Mouse (Mus musculus) hindbrain, embryonic 16.5 days (tissue): ENCODE data around the gene Bhmt. TPM values are rescaled to one million over a fixed set of nuclear protein-coding genes. Genes with fewer than 3 reads are reported as not detected.

Experiments used
- ATAC-seq: fragments of 200-750 bp; cut with Nextera tagmentation; 2 replicates; pipeline ENCODE4 v1.8.0; 2017; ENCODE audit warnings: moderate TSS enrichment, moderate library complexity
- H3K27ac ChIP-seq: fragments of 300-500 bp; sonication (generic); 2 replicates; pipeline ENCODE4 v1.5.1; 2014; ENCODE audit warnings: low read depth, mild to moderate bottlenecking, control low read depth, low read length, moderate library complexity
- H3K27me3 ChIP-seq: fragments of 300-500 bp; sonication (generic); replicated peaks from 2 replicates; pipeline ENCODE4 v1.6.1; 2014; ENCODE audit warnings: low read length; ENCODE audit not compliant: control insufficient read depth, insufficient read depth
- H3K36me3 ChIP-seq: fragments of 300-500 bp; sonication (generic); 2 replicates; pipeline ENCODE4 v1.6.1; 2014; ENCODE audit warnings: mild to moderate bottlenecking, low read length, moderate library complexity, mixed read lengths; ENCODE audit not compliant: control insufficient read depth, insufficient read depth
- H3K4me1 ChIP-seq: fragments of 300-500 bp; sonication (generic); 2 replicates; pipeline ENCODE4 v1.6.1; 2014; ENCODE audit warnings: low read depth, low read length; ENCODE audit not compliant: control insufficient read depth, insufficient read depth
- H3K4me2 ChIP-seq: fragments of 300-500 bp; sonication (generic); 2 replicates; pipeline ENCODE4 v1.6.1; 2014; ENCODE audit warnings: mild to moderate bottlenecking, low read length, control low read depth, moderate library complexity
- H3K4me3 ChIP-seq: fragments of 300-500 bp; sonication (generic); 2 replicates; pipeline ENCODE4 v1.5.1; 2014; ENCODE audit warnings: mild to moderate bottlenecking, low read length, control low read depth, moderate library complexity
- H3K9ac ChIP-seq: fragments of 300-500 bp; sonication (generic); 2 replicates; pipeline ENCODE4 v1.6.1; 2014; ENCODE audit warnings: low read depth, mild to moderate bottlenecking, control low read depth, low read length, moderate library complexity
- H3K9me3 ChIP-seq: fragments of 300-500 bp; sonication (generic); 2 replicates; pipeline ENCODE4 v1.6.1; 2014; ENCODE audit warnings: mild to moderate bottlenecking, low read length, moderate library complexity; ENCODE audit not compliant: control insufficient read depth
- WGBS: fragments of 180-500 bp; shearing (Covaris S2); extraction: QIAGEN DNeasy Blood & Tissue Kit; methylation state at CpG from one replicate; pipeline ENCODE4 v1.1.7; 2014; 5-methylcytosine and 5-hydroxymethylcytosine counted together
- polyA plus RNA-seq: library from polyadenylated mRNA; unstranded; fragments of >200 nt; fragmentation: Nextera tagmentation; extraction: Ambion mirVana; gene quantifications from 2 replicates; pipeline ENCODE4 v1.2.1, GENCODE M21; 2015

Bhmt gene
- polyA plus RNA-seq: 0.56 and 0.68 TPM in 2 replicates

- no peak for ATAC-seq
- no peaks in the 10 kb centered on the region for H3K27me3 ChIP-seq
- H3K4me2 ChIP-seq: no peak within 1 kb of the TSS
- H3K4me3 ChIP-seq: no peak within 1 kb of the TSS
- H3K36me3 ChIP-seq: no peaks in the 10 kb centered on the region
- H3K9me3 ChIP-seq: no peaks in the 10 kb centered on the region
- H3K27ac ChIP-seq: no peak within 1 kb of the TSS
- H3K9ac ChIP-seq: no peak within 1 kb of the TSS
- H3K4me1 ChIP-seq: no peaks in the 10 kb centered on the region
- 77% methylated on average over 19 of the region's 19 CpGs for WGBS
Measured at GRCm38 (mm10) chr13:93637282-93638245, at the start of gene Bhmt. Gene Bhmt (minus strand): TSS chr13:93637961.

- H3K4me3 ChIP-seq: no peak overlapping the region
- no peak overlapping the region for H3K9ac ChIP-seq
- H3K4me2 ChIP-seq: no peak overlapping the region
- no peaks in the 10 kb centered on the region for H3K36me3 ChIP-seq
- no peaks in the 10 kb centered on the region for H3K27me3 ChIP-seq
- H3K4me1 ChIP-seq: no peaks in the 10 kb centered on the region
- peak; percentile 45; the same call in 1 of the 2 replicates for ATAC-seq
- 22% methylated on average over 5 of the region's 5 CpGs for WGBS
- no peaks in the 10 kb centered on the region for H3K9me3 ChIP-seq
- H3K27ac ChIP-seq: no peak overlapping the region
Measured at GRCm38 (mm10) chr13:93687321-93687720, 49.6 kb upstream of the Bhmt start.

GRCm38 (mm10) chr13:93685226-93685625, 47.5 kb upstream of the Bhmt start:
- no peak overlapping the region for H3K27ac ChIP-seq
- no peak overlapping the region for H3K9ac ChIP-seq
- H3K4me2 ChIP-seq: no peak overlapping the region
- H3K27me3 ChIP-seq: no peaks in the 10 kb centered on the region
- no peaks in the 10 kb centered on the region for H3K9me3 ChIP-seq
- 66% methylated on average over 4 of the region's 4 CpGs for WGBS
- H3K36me3 ChIP-seq: no peaks in the 10 kb centered on the region
- no peaks in the 10 kb centered on the region for H3K4me1 ChIP-seq
- ATAC-seq: no peak
- no peak overlapping the region for H3K4me3 ChIP-seq

GRCm38 (mm10) chr13:93683336-93683735, 45.6 kb upstream of the Bhmt start:
- ATAC-seq: no peak
- Histone ChIP-seq H3K9me3 (no peaks in the 10 kb centered on the region), H3K27ac (no peak overlapping the region), H3K36me3 (no peaks in the 10 kb centered on the region), H3K9ac (no peak overlapping the region), H3K4me2 (no peak overlapping the region), H3K4me1 (no peaks in the 10 kb centered on the region), H3K27me3 (no peaks in the 10 kb centered on the region), H3K4me3 (no peak overlapping the region)

- ATAC-seq: no peak
- Histone ChIP-seq H3K36me3 (no peaks in the 10 kb centered on the region), H3K4me2 (no peak overlapping the region), H3K9ac (no peak overlapping the region), H3K4me1 (no peaks in the 10 kb centered on the region; the same call in 1 of the 2 replicates), H3K27ac (no peak overlapping the region), H3K27me3 (0 out of 2 replicates have a peak, but pooled peaks cover 4% of the 10 kb centered on the region), H3K9me3 (no peaks in the 10 kb centered on the region), H3K4me3 (no peak overlapping the region)
- 78% methylated on average over 9 of the region's 9 CpGs for WGBS
Measured at GRCm38 (mm10) chr13:93676864-93677263, 39.1 kb upstream of the Bhmt start.

GRCm38 (mm10) chr13:93674131-93674561, 36.4 kb upstream of the Bhmt start, which contains the start of the genes Bhmt2 and Dmgdh:
Gene Bhmt2 (minus strand): TSS chr13:93674302.
Gene Dmgdh (plus strand): TSS chr13:93674433.
- Histone ChIP-seq H3K36me3 (no peaks in the 10 kb centered on the region), H3K4me2 (peak within 1 kb of the TSS; percentile 42), H3K27ac (no peak within 1 kb of the TSS), H3K4me1 (no peaks in the 10 kb centered on the region; the same call in 1 of the 2 replicates), H3K9ac (no peak within 1 kb of the TSS), H3K27me3 (0 out of 2 replicates have a peak, but pooled peaks cover 4% of the 10 kb centered on the region), H3K9me3 (no peaks in the 10 kb centered on the region), H3K4me3 (peak within 1 kb of the TSS; percentile 12; the same call in 1 of the 2 replicates)
- ATAC-seq: no peak; the same call in 1 of the 2 replicates
- 9% methylated on average over 29 of the region's 31 CpGs for WGBS

GRCm38 (mm10) chr13:93673296-93673695, 35.5 kb upstream of the Bhmt start:
- no peak overlapping the region for H3K4me2 ChIP-seq
- no peaks in the 10 kb centered on the region for H3K36me3 ChIP-seq
- no peaks in the 10 kb centered on the region for H3K9me3 ChIP-seq
- ATAC-seq: no peak
- no peak overlapping the region for H3K27ac ChIP-seq
- H3K27me3 ChIP-seq: 0 out of 2 replicates have a peak, but pooled peaks cover 4% of the 10 kb centered on the region
- no peak overlapping the region for H3K4me3 ChIP-seq
- WGBS: 71% methylated on average over 2 of the region's 2 CpGs
- H3K9ac ChIP-seq: no peak overlapping the region
- H3K4me1 ChIP-seq: no peaks in the 10 kb centered on the region; the same call in 1 of the 2 replicates

GRCm38 (mm10) chr13:93672371-93672770, 34.6 kb upstream of the Bhmt start:
- no peak overlapping the region for H3K9ac ChIP-seq
- no peak overlapping the region for H3K4me2 ChIP-seq
- 81% methylated on average over 4 of the region's 4 CpGs for WGBS
- H3K9me3 ChIP-seq: no peaks in the 10 kb centered on the region
- no peaks in the 10 kb centered on the region; the same call in 1 of the 2 replicates for H3K4me1 ChIP-seq
- no peaks in the 10 kb centered on the region for H3K36me3 ChIP-seq
- ATAC-seq: no peak
- H3K4me3 ChIP-seq: no peak overlapping the region
- 0 out of 2 replicates have a peak, but pooled peaks cover 4% of the 10 kb centered on the region for H3K27me3 ChIP-seq
- no peak overlapping the region for H3K27ac ChIP-seq

GRCm38 (mm10) chr13:93667586-93667985, 29.8 kb upstream of the Bhmt start:
- H3K9me3 ChIP-seq: no peaks in the 10 kb centered on the region
- ATAC-seq: no peak

More at GRCm38 (mm10) chr13:93667586-93667985, 29.8 kb upstream of the Bhmt start:
- H3K4me3 ChIP-seq: no peak overlapping the region
- 86% methylated on average over 4 of the region's 4 CpGs for WGBS
- H3K4me1 ChIP-seq: no peaks in the 10 kb centered on the region
- no peak overlapping the region for H3K9ac ChIP-seq
- no peaks in the 10 kb centered on the region for H3K27me3 ChIP-seq
- no peaks in the 10 kb centered on the region for H3K36me3 ChIP-seq
- H3K27ac ChIP-seq: no peak overlapping the region
- no peak overlapping the region for H3K4me2 ChIP-seq
